Mouse (Mus musculus) neural tube, embryonic 15.5 days (tissue): ENCODE results near the gene N4bp3. TPM values are rescaled to one million over a fixed set of nuclear protein-coding genes. Genes with fewer than 3 reads are reported as not detected.

ENCODE experiments used
- ATAC-seq: fragments of 200-750 bp; cut with Nextera tagmentation; 2 replicates; pipeline ENCODE4 v1.8.0; 2017; ENCODE audit warnings: mild to moderate bottlenecking, moderate TSS enrichment, moderate library complexity; ENCODE audit not compliant: low FRiP score
- H3K27ac ChIP-seq: fragments of 300-500 bp; sonication (generic); replicated peaks from 2 replicates; pipeline ENCODE4 v1.5.1; 2015; ENCODE audit warnings: mild to moderate bottlenecking, inconsistent platforms
- H3K27me3 ChIP-seq: fragments of 300-500 bp; sonication (generic); replicated peaks from 2 replicates; pipeline ENCODE4 v1.6.1; 2015; ENCODE audit warnings: inconsistent platforms
- H3K36me3 ChIP-seq: fragments of 300-500 bp; sonication (generic); 2 replicates; pipeline ENCODE4 v1.6.1; 2015; ENCODE audit warnings: inconsistent platforms
- H3K4me1 ChIP-seq: fragments of 300-500 bp; sonication (generic); 2 replicates; pipeline ENCODE4 v1.6.1; 2015; ENCODE audit warnings: inconsistent platforms
- H3K4me2 ChIP-seq: fragments of 300-500 bp; sonication (generic); 2 replicates; pipeline ENCODE4 v1.6.1; 2015; ENCODE audit warnings: inconsistent platforms, mild to moderate bottlenecking, moderate library complexity
- H3K4me3 ChIP-seq: fragments of 300-500 bp; sonication (generic); replicated peaks from 2 replicates; pipeline ENCODE4 v1.5.1; 2015; ENCODE audit warnings: mild to moderate bottlenecking, inconsistent platforms
- H3K9ac ChIP-seq: fragments of 300-500 bp; sonication (generic); replicated peaks from 2 replicates; pipeline ENCODE4 v1.6.1; 2015; ENCODE audit warnings: mild to moderate bottlenecking, inconsistent platforms
- H3K9me3 ChIP-seq: fragments of 300-500 bp; sonication (generic); replicated peaks from 2 replicates; pipeline ENCODE4 v1.6.1; 2016; ENCODE audit warnings: inconsistent platforms
- WGBS: fragments of 180-500 bp; shearing (Covaris S2); methylation state at CpG from one replicate; pipeline ENCODE4 v1.1.7; 2015; ENCODE audit warnings: mixed read lengths; 5-methylcytosine and 5-hydroxymethylcytosine counted together
- polyA plus RNA-seq: library from polyadenylated mRNA; unstranded; fragments of >200 nt; fragmentation: Nextera tagmentation; extraction: Ambion mirVana; gene quantifications from 2 replicates; pipeline ENCODE4 v1.2.1, GENCODE M21; 2015

The N4bp3 gene
- polyA plus RNA-seq, 1 experiment from 2014 or later = 31.9 TPM

DNA sequence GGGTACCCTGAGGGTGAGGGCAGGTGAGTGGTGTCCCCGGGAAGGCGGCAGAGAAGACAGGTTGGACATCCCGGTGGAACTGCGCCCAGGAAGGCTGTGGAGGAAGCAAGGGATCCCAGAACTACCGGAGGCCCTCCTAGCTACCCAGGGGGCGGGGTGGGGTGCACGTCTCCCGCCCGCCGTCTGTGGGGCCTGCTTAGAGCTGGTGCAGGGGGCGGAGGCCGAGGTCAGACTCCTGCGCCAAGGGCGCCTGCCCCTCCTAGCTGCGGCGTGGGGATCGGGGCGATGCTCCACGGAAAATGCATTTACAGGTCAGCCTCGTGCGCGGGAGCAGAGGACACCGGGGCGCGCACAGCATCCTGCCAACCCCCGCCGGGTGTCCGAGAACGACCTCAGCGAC is 381 bp downstream of the N4bp3 start:
- Histone ChIP-seq H3K4me1 (peaks cover 47% of the 10 kb centered on the region), H3K27ac (peak overlapping the region; percentile 70), H3K36me3 (peaks cover 2% of the 10 kb centered on the region; the same call in 1 of the 2 replicates), H3K4me2 (peak overlapping the region; percentile 92), H3K9me3 (no peaks in the 10 kb centered on the region), H3K9ac (peak overlapping the region; percentile 77), H3K27me3 (peaks cover 7% of the 10 kb centered on the region; the same call in 1 of the 2 replicates), H3K4me3 (peak overlapping the region; percentile 74)
- ATAC-seq = peak; percentile 37
- 1% methylated on average over 29 of the region's 30 CpGs for WGBS

DNA sequence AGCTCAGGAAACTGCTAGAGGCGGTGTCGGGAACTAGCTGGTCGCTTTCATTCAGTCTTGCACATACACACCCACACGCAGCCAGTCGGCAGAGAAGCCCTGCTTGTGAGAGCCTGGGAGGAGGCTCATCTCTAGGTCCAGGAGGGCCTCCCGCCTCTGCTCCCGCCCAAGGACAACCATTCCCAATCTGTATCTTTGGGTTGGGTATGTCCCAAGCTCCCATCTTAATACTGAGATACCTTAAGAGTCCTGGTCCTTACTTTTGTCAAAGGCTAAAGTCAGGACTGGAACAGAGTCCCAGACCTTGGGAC is 798 bp downstream of the N4bp3 start:
- H3K4me2 ChIP-seq = peak overlapping the region; percentile 92
- H3K4me3 ChIP-seq = peak overlapping the region; percentile 74
- H3K9ac ChIP-seq = peak overlapping the region; percentile 77
- WGBS = 9% methylated on average over 7 of the region's 7 CpGs
- peaks cover 2% of the 10 kb centered on the region; the same call in 1 of the 2 replicates for H3K36me3 ChIP-seq
- no peaks in the 10 kb centered on the region for H3K9me3 ChIP-seq
- no peak overlapping the region for H3K27ac ChIP-seq
- H3K27me3 ChIP-seq = peaks cover 7% of the 10 kb centered on the region; the same call in 1 of the 2 replicates
- ATAC-seq = no peak
- H3K4me1 ChIP-seq = peaks cover 49% of the 10 kb centered on the region

DNA sequence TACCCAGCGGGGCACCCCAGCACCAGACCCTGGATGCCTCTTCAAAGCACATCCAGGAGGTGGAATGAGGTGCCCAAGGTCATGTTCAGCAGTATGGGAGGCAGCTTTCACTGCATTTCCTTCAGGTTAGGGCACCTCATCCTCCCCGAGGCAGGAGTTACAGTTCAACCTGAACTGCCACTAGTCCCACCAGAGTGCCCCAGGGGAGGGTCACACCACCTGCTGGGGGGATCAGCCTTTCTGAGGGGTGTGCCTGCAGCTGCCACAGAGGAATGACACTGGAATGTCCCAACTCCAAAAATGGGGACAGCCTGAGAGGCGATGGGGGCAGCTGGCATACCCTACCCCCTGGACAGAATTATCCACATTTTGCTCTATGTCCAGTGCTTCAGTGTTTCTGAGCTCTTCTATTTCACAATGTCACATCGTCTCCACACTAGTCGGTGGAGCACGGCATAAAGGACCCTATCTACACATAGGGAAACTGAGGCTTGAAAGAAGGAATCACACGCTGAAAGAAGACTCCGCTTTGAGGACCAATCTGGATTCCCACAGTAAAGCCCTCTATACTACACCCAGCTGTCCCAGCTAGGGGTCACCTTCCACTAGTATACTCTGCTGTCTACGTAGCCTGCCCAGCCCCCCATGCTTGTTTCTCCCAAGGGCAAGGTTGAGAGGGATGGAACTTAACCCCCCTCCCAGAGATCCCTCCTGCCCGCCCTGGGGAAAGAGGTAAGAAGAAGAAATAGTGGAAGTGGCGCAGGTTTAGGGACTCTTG is 1.3 kb downstream of the N4bp3 start:
- peak overlapping the region; percentile 74 for H3K4me3 ChIP-seq
- H3K27me3 ChIP-seq = peaks cover 7% of the 10 kb centered on the region; the same call in 1 of the 2 replicates
- 0 out of 2 replicates have a peak, but pooled peaks have one; percentile 12 for ATAC-seq
- H3K4me2 ChIP-seq = peak overlapping the region; percentile 92
- H3K9me3 ChIP-seq = no peaks in the 10 kb centered on the region
- peak overlapping the region; percentile 11; the same call in 1 of the 2 replicates for H3K27ac ChIP-seq
- H3K36me3 ChIP-seq = peaks cover 7% of the 10 kb centered on the region; the same call in 1 of the 2 replicates
- H3K9ac ChIP-seq = peak overlapping the region; percentile 77
- H3K4me1 ChIP-seq = peaks cover 49% of the 10 kb centered on the region
- 24% methylated on average over 11 of the region's 11 CpGs for WGBS

GRCm38 (mm10) chr11:51648566-51648965 is 2.1 kb downstream of the N4bp3 start:
- Histone ChIP-seq H3K9me3 (no peaks in the 10 kb centered on the region), H3K27ac (0 out of 2 replicates have a peak overlapping the region, but pooled peaks have one; percentile 11), H3K4me2 (peak overlapping the region; percentile 92), H3K9ac (peak overlapping the region; percentile 77; the same call in 1 of the 2 replicates), H3K4me3 (peak overlapping the region; percentile 74; the same call in 1 of the 2 replicates), H3K27me3 (peaks cover 7% of the 10 kb centered on the region; the same call in 1 of the 2 replicates), H3K4me1 (peaks cover 49% of the 10 kb centered on the region), H3K36me3 (peaks cover 15% of the 10 kb centered on the region; the same call in 1 of the 2 replicates)
- WGBS = 16% methylated on average over 3 of the region's 3 CpGs
- ATAC-seq = no peak

DNA sequence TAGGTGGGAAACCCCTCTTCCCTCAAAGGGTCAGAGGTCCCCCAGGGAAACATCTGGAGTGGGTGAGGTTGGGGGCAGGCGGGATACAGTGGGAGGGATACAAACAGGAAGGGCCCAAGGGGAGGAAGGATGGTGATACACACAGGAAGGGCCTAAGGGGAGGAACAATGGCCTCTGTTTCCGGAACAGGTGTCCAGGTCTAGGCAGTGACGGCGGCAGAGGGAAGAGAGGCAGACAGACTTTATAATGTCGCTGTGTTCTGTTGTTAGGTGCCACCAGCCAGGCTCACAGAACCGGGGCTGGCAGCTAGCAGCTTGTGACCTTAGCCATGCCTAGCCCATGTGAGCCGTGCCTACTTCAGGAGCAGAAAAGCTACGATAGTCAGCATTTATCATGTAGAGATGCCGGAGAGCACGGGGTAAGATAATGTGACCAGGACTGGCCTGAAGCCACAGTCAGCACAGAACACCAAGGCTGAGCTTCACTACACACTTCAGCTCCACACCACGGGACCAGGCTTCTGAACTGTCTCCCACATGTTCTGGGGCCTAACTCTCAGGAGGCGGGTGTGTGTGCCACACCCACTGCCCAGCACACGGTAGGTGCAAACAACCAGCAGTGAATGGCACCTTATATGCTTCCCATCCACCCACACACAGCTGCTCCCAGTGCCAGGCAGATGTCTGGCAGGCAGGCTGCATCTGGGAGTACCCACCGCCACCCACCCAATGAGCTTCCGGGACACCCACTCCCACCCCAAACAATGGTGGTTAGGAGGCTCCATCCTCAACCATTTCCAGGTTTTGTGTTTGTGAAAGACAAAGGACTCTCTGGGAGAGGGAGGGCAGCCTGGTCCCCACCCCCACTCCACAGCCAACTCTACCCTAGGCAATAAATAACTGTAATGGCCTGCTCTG is 3.6 kb downstream of the N4bp3 start:
- Histone ChIP-seq H3K36me3 (peaks cover 24% of the 10 kb centered on the region; the same call in 1 of the 2 replicates), H3K27me3 (peaks cover 7% of the 10 kb centered on the region; the same call in 1 of the 2 replicates), H3K9me3 (no peaks in the 10 kb centered on the region), H3K9ac (no peak overlapping the region), H3K27ac (0 out of 2 replicates have a peak overlapping the region, but pooled peaks have one; percentile 51), H3K4me3 (no peak overlapping the region), H3K4me2 (peak overlapping the region; percentile 7; the same call in 1 of the 2 replicates), H3K4me1 (peaks cover 56% of the 10 kb centered on the region)
- ATAC-seq = no peak
- 56% methylated on average over 15 of the region's 15 CpGs for WGBS

DNA sequence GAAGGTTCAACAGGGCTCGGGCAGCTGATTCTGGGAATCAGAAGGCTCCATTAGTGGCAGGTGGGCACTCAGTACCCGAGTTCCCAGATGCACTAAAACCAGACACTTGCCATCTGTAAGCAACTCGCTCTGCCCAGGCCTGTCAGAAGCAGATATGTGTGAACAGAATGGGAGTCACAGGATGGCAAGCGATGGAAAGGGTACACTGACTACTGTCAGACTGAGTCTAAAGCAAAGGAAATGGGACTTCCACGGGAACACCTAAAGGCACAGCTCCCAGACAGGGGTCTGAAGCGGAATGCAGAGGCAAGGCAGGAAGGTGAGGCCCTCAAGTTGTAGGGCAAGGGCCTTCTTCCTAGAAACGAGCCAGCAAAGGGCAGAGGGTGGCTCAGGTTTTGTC is 4.4 kb downstream of the N4bp3 start:
- WGBS = 83% methylated on average over 7 of the region's 7 CpGs
- no peaks in the 10 kb centered on the region for H3K9me3 ChIP-seq

GRCm38 (mm10) chr11:51645293-51645692 is 5.3 kb downstream of the N4bp3 start:
- WGBS = 76% methylated on average over 13 of the region's 13 CpGs
- H3K9ac ChIP-seq = no peak overlapping the region
- H3K4me3 ChIP-seq = no peak overlapping the region
- peaks cover 48% of the 10 kb centered on the region for H3K4me1 ChIP-seq
- no peak overlapping the region for H3K27ac ChIP-seq
- H3K9me3 ChIP-seq = no peaks in the 10 kb centered on the region
- ATAC-seq = no peak
- H3K27me3 ChIP-seq = 0 out of 2 replicates have a peak, but pooled peaks cover 7% of the 10 kb centered on the region
- peaks cover 24% of the 10 kb centered on the region; the same call in 1 of the 2 replicates for H3K36me3 ChIP-seq
- no peak overlapping the region for H3K4me2 ChIP-seq

More for the DNA sequence above, 4.4 kb downstream of the N4bp3 start:
- Histone ChIP-seq H3K27me3 (0 out of 2 replicates have a peak, but pooled peaks cover 7% of the 10 kb centered on the region), H3K9ac (no peak overlapping the region), H3K4me1 (peaks cover 56% of the 10 kb centered on the region), H3K4me2 (no peak overlapping the region), H3K27ac (no peak overlapping the region), H3K4me3 (no peak overlapping the region), H3K36me3 (peaks cover 24% of the 10 kb centered on the region; the same call in 1 of the 2 replicates)
- ATAC-seq = no peak

DNA sequence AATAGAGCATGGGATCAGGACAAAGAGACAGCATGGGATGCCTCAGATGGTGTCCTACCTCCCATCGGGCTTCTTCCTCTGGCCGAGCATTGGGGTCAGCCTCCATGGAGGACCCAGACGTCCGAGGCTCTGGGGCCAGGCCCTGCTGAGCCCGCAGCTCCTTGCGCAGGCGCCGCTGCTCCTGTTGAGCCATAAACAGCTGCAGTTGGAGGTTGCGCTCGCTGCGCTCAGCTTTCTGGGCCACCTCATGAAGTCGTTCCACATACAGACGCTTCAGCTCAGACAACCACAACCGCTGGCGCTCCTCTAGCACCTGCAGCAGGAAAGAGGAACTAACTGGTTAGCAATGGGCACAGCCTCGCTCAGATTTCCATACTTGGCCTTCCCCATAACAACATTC is 6.4 kb downstream of the N4bp3 start:
- Histone ChIP-seq H3K27ac (no peak overlapping the region), H3K9ac (no peak overlapping the region), H3K9me3 (no peaks in the 10 kb centered on the region), H3K4me3 (no peak overlapping the region), H3K27me3 (0 out of 2 replicates have a peak, but pooled peaks cover 2% of the 10 kb centered on the region), H3K4me2 (no peak overlapping the region), H3K36me3 (peaks cover 24% of the 10 kb centered on the region; the same call in 1 of the 2 replicates), H3K4me1 (peaks cover 37% of the 10 kb centered on the region)
- no peak for ATAC-seq
- WGBS = 77% methylated on average over 16 of the region's 16 CpGs

DNA sequence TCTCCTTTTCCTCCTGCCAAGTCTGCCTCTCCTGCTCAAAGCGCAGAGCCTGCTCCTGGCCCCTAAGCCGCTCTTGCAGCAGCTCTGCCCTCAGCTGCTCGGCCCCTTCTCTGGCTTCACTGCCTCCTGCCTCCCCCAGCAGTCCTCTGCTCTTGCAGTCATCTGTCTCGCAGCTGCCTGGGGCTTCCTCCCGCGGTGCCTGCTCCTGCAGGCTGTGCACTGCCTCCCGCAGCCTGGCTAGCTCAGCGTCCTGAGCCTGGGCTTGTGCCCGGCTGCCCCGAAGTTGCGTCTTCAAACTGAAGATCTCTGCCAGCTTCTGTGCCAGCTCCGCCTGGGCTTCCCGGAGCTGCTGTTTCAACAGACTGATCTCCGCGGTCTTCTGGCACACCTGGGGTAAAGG is 6.9 kb downstream of the N4bp3 start:
- no peak overlapping the region for H3K27ac ChIP-seq
- H3K9ac ChIP-seq = no peak overlapping the region
- H3K4me1 ChIP-seq = peaks cover 33% of the 10 kb centered on the region
- 67% methylated on average over 15 of the region's 15 CpGs for WGBS
- no peak overlapping the region; the same call in 1 of the 2 replicates for H3K4me2 ChIP-seq
- H3K4me3 ChIP-seq = no peak overlapping the region
- no peaks in the 10 kb centered on the region for H3K27me3 ChIP-seq
- H3K36me3 ChIP-seq = peaks cover 24% of the 10 kb centered on the region; the same call in 1 of the 2 replicates
- no peak for ATAC-seq
- H3K9me3 ChIP-seq = no peaks in the 10 kb centered on the region

DNA sequence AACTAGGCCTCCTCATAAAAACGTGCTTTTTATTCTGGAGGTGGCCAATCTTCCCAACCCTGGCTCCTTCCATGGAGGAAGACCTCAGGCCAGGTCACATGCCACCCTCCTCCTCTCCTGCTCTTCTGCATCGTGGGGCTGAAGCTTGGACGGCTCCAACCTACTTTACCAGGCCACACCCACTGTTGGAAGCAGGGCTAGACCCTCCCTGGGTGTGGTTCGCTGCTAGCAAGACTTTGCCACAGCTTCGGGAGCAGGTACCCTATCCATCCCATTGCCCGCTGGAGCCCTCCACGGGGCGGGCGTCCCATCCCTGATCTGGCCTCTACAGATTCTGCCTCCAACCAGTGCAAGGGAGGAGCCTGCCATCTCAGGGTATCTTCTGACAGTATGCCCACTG is 7.4 kb downstream of the N4bp3 start:
- Histone ChIP-seq H3K4me3 (no peak overlapping the region), H3K4me1 (peaks cover 27% of the 10 kb centered on the region), H3K27ac (no peak overlapping the region), H3K9me3 (no peaks in the 10 kb centered on the region), H3K36me3 (peaks cover 24% of the 10 kb centered on the region; the same call in 1 of the 2 replicates), H3K4me2 (no peak overlapping the region), H3K27me3 (no peaks in the 10 kb centered on the region), H3K9ac (no peak overlapping the region)
- no peak; the same call in 1 of the 2 replicates for ATAC-seq
- WGBS = 81% methylated on average over 9 of the region's 9 CpGs

GRCm38 (mm10) chr11:51640748-51641147 is 9.9 kb downstream of the N4bp3 start:
- WGBS = 89% methylated on average over 7 of the region's 7 CpGs
- Histone ChIP-seq H3K9ac (no peak overlapping the region), H3K36me3 (peaks cover 24% of the 10 kb centered on the region; the same call in 1 of the 2 replicates), H3K27ac (no peak overlapping the region), H3K4me2 (no peak overlapping the region), H3K4me3 (no peak overlapping the region), H3K4me1 (peaks cover 23% of the 10 kb centered on the region), H3K27me3 (no peaks in the 10 kb centered on the region), H3K9me3 (no peaks in the 10 kb centered on the region)
- no peak for ATAC-seq
